Mouse (Mus musculus): ENCODE results near the gene Cpvl. TPM values are rescaled to one million over a fixed set of nuclear protein-coding genes. Genes with fewer than 3 reads are reported as not detected.

The Cpvl gene
- total and polyA plus RNA-seq, 3 experiments: not detected

DNA sequence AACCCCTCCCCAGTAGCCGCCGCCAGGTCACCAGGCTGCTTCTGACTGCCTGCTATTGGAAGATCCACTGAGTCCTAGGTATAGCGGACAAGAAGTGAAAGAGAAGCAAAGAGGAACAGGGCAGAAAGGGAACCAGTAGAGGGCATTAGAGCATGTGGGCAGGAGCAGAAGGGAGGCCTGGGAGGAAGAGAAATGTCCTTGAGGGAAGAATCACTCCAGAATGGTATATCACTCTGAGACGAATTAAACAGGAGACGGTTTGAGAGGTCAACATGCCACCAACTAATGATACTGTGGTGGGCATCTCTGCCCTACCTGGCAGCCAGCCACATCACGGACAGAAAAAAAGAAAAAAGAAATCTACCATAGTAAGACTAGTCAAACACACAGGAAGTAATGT, 9.9 kb downstream of the Cpvl start:
- H3K9ac ChIP-seq (ENCODE audit: insufficient read depth, low read depth): no peak overlapping the region

DNA sequence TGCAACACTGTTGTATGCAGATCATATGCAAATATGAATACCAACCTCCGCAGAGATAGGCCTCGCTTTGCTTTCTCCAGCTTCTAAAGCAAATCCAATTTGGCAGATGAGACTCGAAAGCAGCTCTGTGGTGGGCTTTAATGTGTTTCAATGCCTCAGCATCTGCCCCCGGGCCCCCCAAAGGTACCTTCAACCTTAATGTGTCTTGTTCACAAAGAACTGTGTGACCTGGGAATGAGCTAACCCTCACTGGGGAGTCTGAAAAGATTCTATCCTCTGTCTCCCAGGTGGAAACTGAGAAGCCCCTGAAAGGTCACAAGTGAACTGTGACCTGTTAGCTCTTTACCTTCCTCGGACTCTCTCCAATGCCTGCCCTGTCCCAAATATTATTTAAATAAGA, 11.9 kb downstream of the Cpvl start:
- in situ Hi-C loops (cut with MboI; ENCODE audit: low pct_ligation_motif_present, low pct_unique_long_range_greater_than_20kb, low sequenced_read_pairs) (loop anchor here (10.0 kb wide), 1 partner anchor 258 kb away; no protein-coding TSS in a partner anchor), dilution Hi-C loops (cut with MboI; ENCODE audit: extremely low pct_ligation_motif_present, extremely low pct_unique_long_range_greater_than_20kb, low sequenced_read_pairs) (no loop called here)
- Histone ChIP-seq H3K79me2 (replicated peaks; ENCODE audit: control insufficient read depth, extremely low read depth, insufficient read depth, poor library complexity, severe bottlenecking) (no peaks in the 10 kb centered on the region), H3K27me3 (replicated peaks) (no peaks in the 10 kb centered on the region), H3K4me1 (ENCODE audit: control insufficient read depth in 1 of 2, insufficient read depth in 2 of 2) (peaks cover 0 to 24% of the 10 kb centered on the region in 2 experiments; a peak in 2 of 4 replicates), H3K4me3 (replicated peaks in 1 of 3; ENCODE audit: low read depth in 2 of 3, low read length in 2 of 3, poor library complexity in 1 of 3) (no peak overlapping the region), H3K27ac (ENCODE audit: insufficient read depth, low read depth) (no peak overlapping the region), H3K36me3 (replicated peaks in 1 of 2; ENCODE audit: control insufficient read depth in 1 of 2, insufficient read depth in 1 of 2, low read length in 1 of 2) (no peaks in the 10 kb centered on the region), H3K4me2 (ENCODE audit: insufficient read depth, low read depth, poor library complexity, severe bottlenecking) (no peak overlapping the region), H3K9ac (ENCODE audit: insufficient read depth, low read depth) (no peak overlapping the region), H3K9me3 (replicated peaks; ENCODE audit: low read length) (no peaks in the 10 kb centered on the region)
- TF ChIP-seq TBP (conservative IDR thresholded peaks at IDR 0.05; ENCODE audit: low read depth, low read length) (peak; percentile 58; the same call in 1 of the 2 replicates), EP300 (IDR thresholded peaks at IDR 0.05; ENCODE audit: low read length) (no peak), CHD2 (IDR thresholded peaks at IDR 0.05; ENCODE audit: low read length) (no peak)
- no peak for DNase-seq (ENCODE audit: extremely low read depth)

More for the DNA sequence above, 9.9 kb downstream of the Cpvl start:
- no peaks in the 10 kb centered on the region for H3K79me2 ChIP-seq (replicated peaks; ENCODE audit: control insufficient read depth, extremely low read depth, insufficient read depth, poor library complexity, severe bottlenecking)
- no peak for TF ChIP-seq KAT2A (IDR thresholded peaks at IDR 0.05; ENCODE audit: insufficient replicate concordance, low read length)
- TF ChIP-seq GABPA (IDR thresholded peaks at IDR 0.05; ENCODE audit: insufficient replicate concordance, low read depth, low read length): no peak
- no peak for TF ChIP-seq MEF2A (IDR thresholded peaks at IDR 0.05; ENCODE audit: borderline replicate concordance, low read depth, low read length)
- peak; percentile 30 for TF ChIP-seq RAD21 (IDR thresholded peaks at IDR 0.05; ENCODE audit: low read depth, low read length)
- TF ChIP-seq TCF12 (IDR thresholded peaks at IDR 0.05; ENCODE audit: low read depth, low read length): no peak
- peak; percentile 33 for TF ChIP-seq SMC3 (IDR thresholded peaks at IDR 0.05; ENCODE audit: low read depth, low read length)
- TF ChIP-seq CTCF (conservative IDR thresholded peaks at IDR 0.05 in 1 of 2, IDR thresholded peaks at IDR 0.05 in 1 of 2; ENCODE audit: low read depth in 2 of 2, low read length in 2 of 2): peak in 1 of 2 experiments; percentile 50; a peak in 2 of 4 replicates
- DNase-seq (ENCODE audit: extremely low read depth): no peak
- no peaks in the 10 kb centered on the region for H3K27me3 ChIP-seq (replicated peaks)
- no peak overlapping the region for H3K4me3 ChIP-seq (replicated peaks in 1 of 3; ENCODE audit: low read depth in 2 of 3, low read length in 2 of 3, poor library complexity in 1 of 3)
- peaks cover 0 to 26% of the 10 kb centered on the region in 2 experiments; a peak in 2 of 4 replicates for H3K4me1 ChIP-seq (ENCODE audit: control insufficient read depth in 1 of 2, insufficient read depth in 2 of 2)
- H3K9me3 ChIP-seq (replicated peaks; ENCODE audit: low read length): no peaks in the 10 kb centered on the region
- dilution Hi-C loops (cut with MboI; ENCODE audit: extremely low pct_ligation_motif_present, extremely low pct_unique_long_range_greater_than_20kb, low sequenced_read_pairs): no loop called here
- H3K4me2 ChIP-seq (ENCODE audit: insufficient read depth, low read depth, poor library complexity, severe bottlenecking): no peak overlapping the region
- no peak overlapping the region for H3K27ac ChIP-seq (ENCODE audit: insufficient read depth, low read depth)
- in situ Hi-C loops (cut with MboI; ENCODE audit: low pct_ligation_motif_present, low pct_unique_long_range_greater_than_20kb, low sequenced_read_pairs): loop anchor here (10.0 kb wide), 1 partner anchor 256 kb away; no protein-coding TSS in a partner anchor
- H3K36me3 ChIP-seq (replicated peaks in 1 of 2; ENCODE audit: control insufficient read depth in 1 of 2, insufficient read depth in 1 of 2, low read length in 1 of 2): no peaks in the 10 kb centered on the region

DNA sequence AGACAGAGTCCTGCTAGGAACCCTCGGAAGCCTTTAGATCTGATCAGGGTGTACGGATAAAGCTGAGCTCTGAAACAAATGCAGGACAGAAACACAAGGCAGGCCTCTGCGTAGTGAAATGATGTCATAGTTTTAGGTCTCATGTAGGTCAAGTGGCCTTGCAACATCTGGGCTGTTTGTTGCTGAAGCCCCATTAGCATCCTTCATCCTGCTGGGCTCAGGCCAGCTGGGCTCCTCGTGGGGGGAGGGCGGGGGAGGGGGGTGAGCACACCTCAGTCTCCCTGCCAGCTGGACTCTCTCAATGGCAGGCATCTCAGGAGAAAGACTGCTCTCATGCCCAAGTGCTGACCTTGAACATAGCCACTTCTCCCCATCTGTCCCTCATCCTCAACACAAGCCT, 12.6 kb downstream of the Cpvl start:
- Histone ChIP-seq H3K4me1 (ENCODE audit: control insufficient read depth in 1 of 2, insufficient read depth in 2 of 2) (peaks cover 0 to 24% of the 10 kb centered on the region in 2 experiments; a peak in 2 of 4 replicates), H3K4me2 (ENCODE audit: insufficient read depth, low read depth, poor library complexity, severe bottlenecking) (no peak overlapping the region), H3K9me3 (replicated peaks; ENCODE audit: low read length) (no peaks in the 10 kb centered on the region), H3K9ac (ENCODE audit: insufficient read depth, low read depth) (no peak overlapping the region), H3K4me3 (replicated peaks in 1 of 3; ENCODE audit: low read depth in 2 of 3, low read length in 2 of 3, poor library complexity in 1 of 3) (no peak overlapping the region), H3K27me3 (replicated peaks) (no peaks in the 10 kb centered on the region), H3K27ac (ENCODE audit: insufficient read depth, low read depth) (no peak overlapping the region), H3K36me3 (replicated peaks in 1 of 2; ENCODE audit: control insufficient read depth in 1 of 2, insufficient read depth in 1 of 2, low read length in 1 of 2) (no peaks in the 10 kb centered on the region), H3K79me2 (replicated peaks; ENCODE audit: control insufficient read depth, extremely low read depth, insufficient read depth, poor library complexity, severe bottlenecking) (no peaks in the 10 kb centered on the region)
- dilution Hi-C loops (cut with MboI; ENCODE audit: extremely low pct_ligation_motif_present, extremely low pct_unique_long_range_greater_than_20kb, low sequenced_read_pairs) (no loop called here), in situ Hi-C loops (cut with MboI; ENCODE audit: low pct_ligation_motif_present, low pct_unique_long_range_greater_than_20kb, low sequenced_read_pairs) (loop anchor here (10.0 kb wide), 1 partner anchor 259 kb away; no protein-coding TSS in a partner anchor)
- no peak for DNase-seq (ENCODE audit: extremely low read depth)
- TF ChIP-seq JUND (conservative IDR thresholded peaks at IDR 0.05; ENCODE audit: low read depth, low read length): no peak
- TF ChIP-seq TBP (conservative IDR thresholded peaks at IDR 0.05; ENCODE audit: low read depth, low read length): no peak
- no peak for TF ChIP-seq ZMIZ1 (IDR thresholded peaks at IDR 0.05; ENCODE audit: low read depth, low read length)
- TF ChIP-seq UBTF (IDR thresholded peaks at IDR 0.05; ENCODE audit: low read depth, low read length): no peak

All from CH12.LX (cell line).